ENCODE assay signal across 28 mouse cellular contexts in the genomic region with DNA sequence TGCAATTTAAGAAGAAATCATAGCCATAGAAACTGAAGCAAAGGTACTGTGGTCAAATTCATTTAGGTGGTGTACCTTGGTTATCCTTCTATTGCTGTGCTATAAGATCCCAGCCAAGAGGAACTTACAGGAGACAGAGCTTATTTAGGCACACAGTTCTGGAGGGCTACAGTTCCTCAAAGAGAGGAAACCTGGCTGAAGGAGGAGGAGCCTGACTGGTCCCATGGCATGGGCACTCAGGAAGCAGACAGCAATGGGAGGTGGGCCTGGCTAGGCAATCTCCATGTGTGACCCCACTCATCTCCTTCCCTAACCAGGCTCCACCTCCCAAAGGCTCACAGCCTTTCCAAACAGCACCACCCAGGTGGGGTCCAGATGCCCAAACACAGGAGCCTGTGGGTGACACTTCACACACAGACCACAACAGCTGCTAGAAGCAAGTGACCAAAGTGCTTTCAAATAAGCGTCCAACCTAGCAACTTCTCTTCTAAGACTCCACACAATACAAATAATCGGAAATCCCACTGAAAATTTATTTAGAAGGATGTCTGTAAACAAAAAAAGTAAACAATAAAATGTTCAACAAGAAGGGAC.
A peak's percentile ranks its signal among the peaks of the same experiment; 100 is the strongest.
DNase-seq lines count a peak whose midpoint lies in the region; ATAC-seq lines count a peak whose summit lies in the region.
"Had no signal": no experiment of that assay in that cellular context is flagged by ENCODE, and none has a peak within 500 bp of the region (broad histone marks: within the 10 kb centered on the region; RNA-seq: fewer than 3 reads in every experiment).

No protein-coding gene starts in this region.

- intact Hi-C loops in left cerebral cortex, postnatal 36 days (cut with DNase I) = no loop called here

- peaks cover 22% of the 10 kb centered on the region for H3K4me1 ChIP-seq in heart, embryonic 10.5 days

- H3K4me3 ChIP-seq in heart, embryonic 10.5 days = no peak overlapping the region
- H3K4me3 ChIP-seq: embryonic facial prominence, embryonic 13.5 days; embryonic facial prominence, embryonic 15.5 days; erythroblast, embryonic 14.5 days; forebrain, embryonic 10.5 days; forebrain, embryonic 12.5 days had no signal

- no peaks in the 10 kb centered on the region for H3K27me3 ChIP-seq in heart, embryonic 10.5 days (ENCODE audit: insufficient read depth, poor library complexity, severe bottlenecking)
- H3K27me3 ChIP-seq: CH12.LX; embryonic facial prominence, embryonic 13.5 days; embryonic facial prominence, embryonic 15.5 days; forebrain, embryonic 12.5 days; Patski had no signal

- 83% methylated on average over 2 of the region's 2 CpGs for WGBS in heart, embryonic 10.5 days

- no peak overlapping the region for H3K27ac ChIP-seq in heart, embryonic 10.5 days
- H3K27ac ChIP-seq: embryonic facial prominence, embryonic 13.5 days; embryonic facial prominence, embryonic 15.5 days; forebrain, embryonic 10.5 days; forebrain, embryonic 12.5 days had no signal

- H3K36me3 ChIP-seq in heart, embryonic 10.5 days = no peaks in the 10 kb centered on the region
- H3K36me3 ChIP-seq: embryonic facial prominence, embryonic 13.5 days; embryonic facial prominence, embryonic 15.5 days; forebrain, embryonic 10.5 days; forebrain, embryonic 12.5 days; G1E had no signal

- H3K9me3 ChIP-seq in heart, embryonic 10.5 days = no peaks in the 10 kb centered on the region
- H3K9me3 ChIP-seq: embryonic facial prominence, embryonic 13.5 days; embryonic facial prominence, embryonic 15.5 days; forebrain, embryonic 10.5 days; forebrain, embryonic 12.5 days; G1E had no signal

- peak; percentile 52 for DNase-seq in heart, embryonic 10.5 days (ENCODE audit: low spot score)
- no peak for DNase-seq in heart, postnatal 4 days
- DNase-seq in left cerebral cortex, postnatal 36 days (ENCODE audit: low spot score in 2 of 2) = no peak
- DNase-seq in thymus, postnatal 25 days = no peak
- DNase-seq: adrenal gland, adult 8-10 months; adrenal gland, postnatal 14 days; adrenal gland, postnatal 36 days; B cell, adult 2 months; cerebellum, adult 11-12 months; cerebellum, adult 2 months; cerebellum, adult 9-10 months; cerebellum, postnatal 10 days; cerebellum, postnatal 25 days; embryo, embryonic 11 days had no signal

- peak; percentile 34; the same call in 1 of the 2 replicates for ATAC-seq in common myeloid progenitor, adult 5-6 weeks (replicated peaks; ENCODE audit: low read depth, poor library complexity, severe bottlenecking)
- peak; percentile 32; the same call in 1 of the 2 replicates for ATAC-seq in megakaryocyte progenitor cell, adult 5-6 weeks (replicated peaks; ENCODE audit: poor library complexity)
- ATAC-seq: activated CD4-positive, CD25-positive, alpha-beta regulatory T cell, adult 4 months; CD4-positive, CD25-positive, alpha-beta regulatory T cell, adult 4 months; forebrain, embryonic 14.5 days; forebrain, embryonic 16.5 days; Patski had no signal
